Mouse (Mus musculus) embryonic facial prominence, embryonic 10.5 days (tissue): Measurements from ENCODE around the gene Trpc4ap. TPM values are rescaled to one million over a fixed set of nuclear protein-coding genes. Genes with fewer than 3 reads are reported as not detected.
A peak's percentile ranks its signal among the peaks of the same experiment; 100 is the strongest.

ENCODE experiments used
- DNase-seq: peaks from one replicate; pipeline ENCODE4 v3.0.0-alpha.2; 2017; ENCODE audit warnings: low spot score
- H3K27ac ChIP-seq: fragments of 300-500 bp; sonication (generic); replicated peaks from 2 replicates; pipeline ENCODE4 v1.5.1; 2016; ENCODE audit warnings: mild to moderate bottlenecking
- H3K27me3 ChIP-seq: fragments of 300-500 bp; sonication (generic); replicated peaks from 2 replicates; pipeline ENCODE4 v1.6.1; 2016; ENCODE audit warnings: low read depth, mild to moderate bottlenecking; ENCODE audit not compliant: poor library complexity, severe bottlenecking
- H3K36me3 ChIP-seq: fragments of 300-500 bp; sonication (generic); replicated peaks from 2 replicates; pipeline ENCODE4 v1.6.1; 2016; ENCODE audit warnings: mild to moderate bottlenecking, moderate library complexity
- H3K4me1 ChIP-seq: fragments of 300-500 bp; sonication (generic); 2 replicates; pipeline ENCODE4 v1.6.1; 2016
- H3K4me3 ChIP-seq: fragments of 300-500 bp; sonication (generic); 2 replicates; pipeline ENCODE4 v1.5.1; 2016; ENCODE audit warnings: mild to moderate bottlenecking, moderate library complexity
- H3K9me3 ChIP-seq: fragments of 300-500 bp; sonication (generic); 2 replicates; pipeline ENCODE4 v1.6.1; 2016; ENCODE audit warnings: mild to moderate bottlenecking
- WGBS: fragments of 180-500 bp; shearing (Covaris S2); methylation state at CpG from one replicate; pipeline ENCODE4 v1.1.7; 2016; 5-methylcytosine and 5-hydroxymethylcytosine counted together
- microRNA counts: library from miRNA; unstranded; fragments of <30 nt; microRNA quantifications from one replicate; lab custom pipeline; 2017
- microRNA-seq: library from miRNA; unstranded; fragments of <30 nt; microRNA quantifications from one replicate; pipeline ENCODE4, GENCODE M21; 2017
- polyA plus RNA-seq: library from polyadenylated mRNA; unstranded; fragments of >200 nt; fragmentation: Nextera tagmentation; extraction: Ambion mirVana; gene quantifications from 2 replicates; pipeline ENCODE4 v1.2.1, GENCODE M21; 2016

The Trpc4ap gene
- polyA plus RNA-seq, 1 experiment from 2014 or later = 126 TPM

- Histone ChIP-seq H3K9me3 (no peaks in the 10 kb centered on the region), H3K27me3 (no peaks in the 10 kb centered on the region), H3K4me3 (peak within 1 kb of the TSS; percentile 62), H3K27ac (peak within 1 kb of the TSS; percentile 88), H3K36me3 (no peaks in the 10 kb centered on the region), H3K4me1 (peaks cover 18% of the 10 kb centered on the region)
- DNase-seq = peak; percentile 100
- WGBS = under 1% methylated on average over 53 of the region's 53 CpGs
Measured at GRCm38 (mm10) chr2:155592137-155592853, 99.9 kb downstream of the Trpc4ap start, which contains the start of gene Gss. TSS of gene Gss (minus strand) at chr2:155592810.

- DNase-seq = no peak
- H3K27ac ChIP-seq = peak overlapping the region; percentile 88
Measured at GRCm38 (mm10) chr2:155591676-155592075, 100.5 kb downstream of the Trpc4ap start.

GRCm38 (mm10) chr2:155590876-155591275 lies 101.3 kb downstream of the Trpc4ap start:
- WGBS = 84% methylated on average over 2 of the region's 2 CpGs
- peaks cover 18% of the 10 kb centered on the region for H3K4me1 ChIP-seq
- H3K27me3 ChIP-seq = no peaks in the 10 kb centered on the region
- peak overlapping the region; percentile 62; the same call in 1 of the 2 replicates for H3K4me3 ChIP-seq
- no peaks in the 10 kb centered on the region for H3K36me3 ChIP-seq
- no peaks in the 10 kb centered on the region for H3K9me3 ChIP-seq
- H3K27ac ChIP-seq = no peak overlapping the region
- DNase-seq = no peak

More at GRCm38 (mm10) chr2:155591676-155592075, 100.5 kb downstream of the Trpc4ap start:
- H3K36me3 ChIP-seq = no peaks in the 10 kb centered on the region
- no peaks in the 10 kb centered on the region for H3K27me3 ChIP-seq
- no peaks in the 10 kb centered on the region for H3K9me3 ChIP-seq
- WGBS = 6% methylated on average over 6 of the region's 6 CpGs
- peak overlapping the region; percentile 62 for H3K4me3 ChIP-seq
- H3K4me1 ChIP-seq = peaks cover 18% of the 10 kb centered on the region

- no peaks in the 10 kb centered on the region for H3K36me3 ChIP-seq
- no peak for DNase-seq
- H3K27me3 ChIP-seq = no peaks in the 10 kb centered on the region
- peaks cover 18% of the 10 kb centered on the region for H3K4me1 ChIP-seq
- H3K27ac ChIP-seq = no peak overlapping the region
- no peaks in the 10 kb centered on the region for H3K9me3 ChIP-seq
- H3K4me3 ChIP-seq = no peak overlapping the region
- WGBS = 79% methylated on average over 6 of the region's 6 CpGs
Measured at GRCm38 (mm10) chr2:155589521-155589920, 102.7 kb downstream of the Trpc4ap start.

- Histone ChIP-seq H3K4me3 (no peak overlapping the region), H3K9me3 (no peaks in the 10 kb centered on the region), H3K27me3 (no peaks in the 10 kb centered on the region), H3K27ac (no peak overlapping the region), H3K36me3 (no peaks in the 10 kb centered on the region), H3K4me1 (peaks cover 17% of the 10 kb centered on the region)
- no peak for DNase-seq
- 78% methylated on average over 3 of the region's 3 CpGs for WGBS
Measured at GRCm38 (mm10) chr2:155588136-155588535, 104.0 kb downstream of the Trpc4ap start.

GRCm38 (mm10) chr2:155585486-155585885 lies 106.7 kb downstream of the Trpc4ap start:
- no peak for DNase-seq
- no peaks in the 10 kb centered on the region; the same call in 1 of the 2 replicates for H3K4me1 ChIP-seq
- no peak overlapping the region for H3K4me3 ChIP-seq
- no peak overlapping the region for H3K27ac ChIP-seq
- no peaks in the 10 kb centered on the region for H3K36me3 ChIP-seq
- no peaks in the 10 kb centered on the region for H3K27me3 ChIP-seq
- H3K9me3 ChIP-seq = no peaks in the 10 kb centered on the region
- 64% methylated on average over 10 of the region's 10 CpGs for WGBS

- Histone ChIP-seq H3K9me3 (no peaks in the 10 kb centered on the region), H3K27ac (no peak overlapping the region), H3K27me3 (no peaks in the 10 kb centered on the region), H3K36me3 (no peaks in the 10 kb centered on the region), H3K4me3 (no peak overlapping the region), H3K4me1 (no peaks in the 10 kb centered on the region; the same call in 1 of the 2 replicates)
- no peak for DNase-seq
- WGBS = 86% methylated on average over 9 of the region's 9 CpGs
Measured at GRCm38 (mm10) chr2:155585082-155585481, 107.1 kb downstream of the Trpc4ap start.

MicroRNAs within 50 kb of the gene (microRNA counts, 519-probe panel; counts per million panel counts)
- 188 counts per million, percentile 57 among the panel's probes with 10 or more counts for microRNA mmu-miR-499 (lab: Ali Mortazavi, UCI)

Small RNA genes within 50 kb of the gene (microRNA-seq; reads per million reads assigned to microRNA genes)
- 8.5 reads per million, percentile 20 among the genes with 10 or more reads in this experiment for gene Mir499

Other genes starting within 250 kb of the Trpc4ap start
- 20.1 and 25.7 TPM in 2 replicates for gene Ncoa6, start 218.5 kb downstream of the Trpc4ap start, polyA plus RNA-seq
- 8.4 and 9.1 TPM in 2 replicates for gene Acss2, start 174.4 kb downstream of the Trpc4ap start, polyA plus RNA-seq
- 7.3 TPM in 2 replicates for gene Ggt7, start 174.1 kb downstream of the Trpc4ap start, polyA plus RNA-seq
- 20.2 and 22.9 TPM in 2 replicates for gene Gss, start 99.6 kb downstream of the Trpc4ap start, polyA plus RNA-seq
- gene Myh7b, start 81.2 kb downstream of the Trpc4ap start, polyA plus RNA-seq = 0.75 and 0.77 TPM in 2 replicates
- 27.0 and 28.6 TPM in 2 replicates for gene Edem2, start 37.1 kb upstream of the Trpc4ap start, polyA plus RNA-seq
- gene Gm17581, start 43.5 kb upstream of the Trpc4ap start, polyA plus RNA-seq = not detected in 2 replicates
- gene Procr, start 58.7 kb upstream of the Trpc4ap start, polyA plus RNA-seq = 1.0 and 1.8 TPM in 2 replicates
- gene Mmp24, start 83.0 kb upstream of the Trpc4ap start, polyA plus RNA-seq = 0.30 and 0.44 TPM in 2 replicates
- 7.1 and 8.4 TPM in 2 replicates for gene BC029722, start 127.0 kb upstream of the Trpc4ap start, polyA plus RNA-seq
- 247 and 259 TPM in 2 replicates for gene Eif6, start 134.5 kb upstream of the Trpc4ap start, polyA plus RNA-seq
- 0.29 and 0.41 TPM in 2 replicates for gene Fam83c, start 142.5 kb upstream of the Trpc4ap start, polyA plus RNA-seq
- gene Uqcc1, start 237.9 kb upstream of the Trpc4ap start, polyA plus RNA-seq = 74.2 and 82.8 TPM in 2 replicates
- gene Gm15557, start 248.3 kb upstream of the Trpc4ap start, polyA plus RNA-seq = 0.12 TPM in 1 of 2 replicates, not detected in the other